Mouse (Mus musculus) right cerebral cortex, postnatal 10 days (tissue): Measurements from ENCODE around the gene Lrp8.
A peak's percentile ranks its signal among the peaks of the same experiment; 100 is the strongest.

Experiments
- DNase-seq, 2 experiments: peaks; one replicate each; pipeline ENCODE4 v3.0.0; 2021; ENCODE audit warnings: low spot score in 2 of 2

Gene Lrp8

GRCm38 (mm10) chr4:107921152-107921695, 119.2 kb downstream of the Lrp8 start:
- no peak for DNase-seq

GRCm38 (mm10) chr4:107921952-107922351, 119.9 kb downstream of the Lrp8 start:
- no peak for DNase-seq

GRCm38 (mm10) chr4:107923145-107923802, 121.2 kb downstream of the Lrp8 start, which contains the start of gene Cpt2:
Gene Cpt2, minus strand, starts transcription at chr4:107923610.
- peak; percentile 87 for DNase-seq

- no peak for DNase-seq
Measured at GRCm38 (mm10) chr4:107923803-107924194, 121.7 kb downstream of the Lrp8 start.
